Mouse (Mus musculus): ENCODE results near the gene Sf3a2. TPM values are rescaled to one million over a fixed set of nuclear protein-coding genes. Genes with fewer than 3 reads are reported as not detected.
"Not testable (repeated sequence)": the region's sequence is repeated elsewhere in the genome, so short reads cannot be mapped to it uniquely, and the experiment has no call there.

The Sf3a2 gene
- total and polyA plus RNA-seq, 2 experiments from 2014 or later, result 20.4 to 66.4 TPM

DNA sequence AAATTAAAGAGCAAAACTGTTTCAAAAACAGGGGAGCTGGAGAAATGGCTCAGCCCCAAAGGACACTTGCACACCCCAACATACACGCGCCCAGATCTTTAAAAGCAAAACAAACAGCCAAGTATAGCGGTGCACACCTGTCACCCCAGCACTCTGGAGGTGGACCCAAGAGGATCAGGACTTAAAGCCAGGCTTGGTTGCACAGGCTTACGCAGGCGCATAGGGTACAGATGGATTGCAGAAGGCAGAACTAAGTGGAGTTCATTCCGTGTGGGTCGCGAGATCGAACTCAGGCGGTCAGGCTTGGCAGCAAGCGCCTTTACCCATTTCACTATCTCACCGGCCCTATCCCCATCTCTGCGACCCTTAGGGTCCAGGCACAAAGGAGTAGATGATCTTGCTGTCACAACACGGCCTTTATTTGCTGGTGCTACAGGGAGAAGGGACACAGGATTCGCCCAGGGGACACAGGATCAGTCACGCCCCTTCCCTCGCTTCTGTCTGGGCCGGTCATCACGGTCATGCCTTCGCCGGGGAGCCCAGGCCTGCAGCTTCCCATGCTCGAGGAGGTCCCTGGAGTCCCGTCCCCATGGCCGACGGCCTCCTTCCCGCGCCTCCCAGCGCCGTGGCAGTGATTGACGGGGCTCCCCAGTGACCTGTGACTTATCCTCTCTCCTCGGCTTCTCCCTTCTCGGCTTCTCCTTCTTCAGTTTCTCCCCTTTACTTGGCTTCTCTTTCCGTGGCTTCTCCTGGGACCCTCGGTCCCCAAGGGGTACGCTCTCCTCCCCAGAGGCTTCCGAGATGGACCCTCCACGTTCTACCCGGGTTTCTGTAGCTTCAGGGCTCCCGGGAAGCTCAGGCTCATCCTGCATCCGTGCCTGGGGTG, 10.3 kb downstream of the Sf3a2 start:
- no peaks in the 10 kb centered on the region for H3K9me3 ChIP-seq (ENCODE audit: low read length)
- ATAC-seq, result no peak
- 18% methylated on average over 40 of the region's 40 CpGs for WGBS
- no peak overlapping the region for H3K4me3 ChIP-seq (ENCODE audit: low read depth, low read length)
- H3K9ac ChIP-seq, result no peak overlapping the region
- TF ChIP-seq CTCF (IDR thresholded peaks at IDR 0.05; ENCODE audit: low read depth), result no peak
- H3K36me3 ChIP-seq (ENCODE audit: insufficient read depth), result peaks cover 21% of the 10 kb centered on the region
- H3K27ac ChIP-seq (ENCODE audit: low read depth, low read length), result no peak overlapping the region
- peaks cover 10% of the 10 kb centered on the region for H3K27me3 ChIP-seq (ENCODE audit: insufficient read depth, low read length)
- peak overlapping the region; percentile 25; the same call in 1 of the 2 replicates for H3K4me2 ChIP-seq (ENCODE audit: low read depth)
- peaks cover 11% of the 10 kb centered on the region for H3K4me1 ChIP-seq (ENCODE audit: insufficient read depth)
- no peak for DNase-seq

DNA sequence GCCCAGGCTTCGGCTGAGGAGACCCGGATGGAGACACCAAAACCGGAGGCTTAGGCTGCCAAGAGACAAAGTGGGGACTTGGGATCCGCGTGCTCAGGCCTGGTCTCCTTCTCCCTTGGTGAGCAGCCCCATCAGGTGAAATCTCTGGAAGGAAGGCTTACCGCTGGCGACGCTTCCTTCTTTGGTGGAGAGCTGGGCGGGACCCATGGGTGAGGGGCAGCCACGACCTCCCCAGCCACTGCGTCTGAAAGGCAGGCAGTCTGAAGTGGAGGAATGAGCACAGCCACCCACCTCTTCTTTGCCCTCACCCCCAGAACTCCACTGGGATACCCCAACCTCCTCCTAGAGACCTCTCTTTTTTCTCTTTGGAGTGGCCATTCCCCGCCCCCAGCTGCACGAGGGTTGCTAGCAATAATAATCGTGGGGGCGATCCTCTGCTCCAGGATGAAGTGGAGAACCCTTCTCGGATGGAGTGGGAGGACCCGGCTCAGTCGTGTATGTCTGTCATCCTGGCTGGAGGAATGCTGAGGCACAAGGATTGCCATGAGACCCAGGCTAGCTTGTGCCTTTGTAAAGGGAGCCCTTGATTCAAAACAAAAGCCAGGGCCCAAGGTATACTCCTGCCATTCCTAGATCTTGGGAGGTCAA, 11.1 kb downstream of the Sf3a2 start:
- peaks cover 10% of the 10 kb centered on the region for H3K27me3 ChIP-seq (ENCODE audit: insufficient read depth, low read length)
- DNase-seq (peak; percentile 17), ATAC-seq (no peak)
- no peak for TF ChIP-seq CTCF (IDR thresholded peaks at IDR 0.05; ENCODE audit: low read depth)
- no peak overlapping the region for H3K4me3 ChIP-seq (ENCODE audit: low read depth, low read length)
- H3K36me3 ChIP-seq (ENCODE audit: insufficient read depth), result peaks cover 14% of the 10 kb centered on the region
- 15% methylated on average over 17 of the region's 18 CpGs for WGBS
- peaks cover 11% of the 10 kb centered on the region for H3K4me1 ChIP-seq (ENCODE audit: insufficient read depth)
- H3K9me3 ChIP-seq (ENCODE audit: low read length), result no peaks in the 10 kb centered on the region
- no peak overlapping the region for H3K27ac ChIP-seq (ENCODE audit: low read depth, low read length)
- 0 out of 2 replicates have a peak overlapping the region, but pooled peaks have one; percentile 25 for H3K4me2 ChIP-seq (ENCODE audit: low read depth)
- H3K9ac ChIP-seq, result no peak overlapping the region

DNA sequence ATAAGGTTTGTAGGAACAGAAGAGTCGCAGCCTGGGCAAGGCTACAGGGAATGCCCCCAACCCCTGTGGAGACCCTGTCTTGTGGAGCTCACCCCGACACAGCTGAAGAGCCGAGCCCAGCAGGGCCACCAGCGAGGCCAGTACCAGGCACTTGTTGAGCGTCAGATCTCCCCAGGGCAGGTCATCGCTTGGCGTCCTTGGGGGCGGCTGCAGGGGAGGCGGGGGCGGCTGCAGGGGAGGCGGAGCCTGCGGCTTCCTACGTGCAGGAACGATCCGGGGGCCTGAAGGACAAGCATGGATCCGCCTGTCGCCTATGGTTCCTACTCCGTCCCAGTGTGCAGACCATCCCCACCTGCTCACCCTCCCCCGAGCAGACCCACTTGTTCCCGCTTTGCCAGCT, 12.1 kb downstream of the Sf3a2 start:
- H3K36me3 ChIP-seq (ENCODE audit: insufficient read depth), result peaks cover 4% of the 10 kb centered on the region; the same call in 1 of the 2 replicates
- H3K4me2 ChIP-seq (ENCODE audit: low read depth), result no peak overlapping the region
- TF ChIP-seq CTCF (IDR thresholded peaks at IDR 0.05; ENCODE audit: low read depth), result no peak
- DNase-seq, result no peak
- peaks cover 10% of the 10 kb centered on the region for H3K27me3 ChIP-seq (ENCODE audit: insufficient read depth, low read length)
- peaks cover 11% of the 10 kb centered on the region for H3K4me1 ChIP-seq (ENCODE audit: insufficient read depth)
- no peak overlapping the region for H3K4me3 ChIP-seq (ENCODE audit: low read depth, low read length)
- no peak overlapping the region for H3K27ac ChIP-seq (ENCODE audit: low read depth, low read length)
- H3K9ac ChIP-seq, result no peak overlapping the region
- no peak for ATAC-seq
- H3K9me3 ChIP-seq (ENCODE audit: low read length), result no peaks in the 10 kb centered on the region
- WGBS, result 7% methylated on average over 17 of the region's 20 CpGs

DNA sequence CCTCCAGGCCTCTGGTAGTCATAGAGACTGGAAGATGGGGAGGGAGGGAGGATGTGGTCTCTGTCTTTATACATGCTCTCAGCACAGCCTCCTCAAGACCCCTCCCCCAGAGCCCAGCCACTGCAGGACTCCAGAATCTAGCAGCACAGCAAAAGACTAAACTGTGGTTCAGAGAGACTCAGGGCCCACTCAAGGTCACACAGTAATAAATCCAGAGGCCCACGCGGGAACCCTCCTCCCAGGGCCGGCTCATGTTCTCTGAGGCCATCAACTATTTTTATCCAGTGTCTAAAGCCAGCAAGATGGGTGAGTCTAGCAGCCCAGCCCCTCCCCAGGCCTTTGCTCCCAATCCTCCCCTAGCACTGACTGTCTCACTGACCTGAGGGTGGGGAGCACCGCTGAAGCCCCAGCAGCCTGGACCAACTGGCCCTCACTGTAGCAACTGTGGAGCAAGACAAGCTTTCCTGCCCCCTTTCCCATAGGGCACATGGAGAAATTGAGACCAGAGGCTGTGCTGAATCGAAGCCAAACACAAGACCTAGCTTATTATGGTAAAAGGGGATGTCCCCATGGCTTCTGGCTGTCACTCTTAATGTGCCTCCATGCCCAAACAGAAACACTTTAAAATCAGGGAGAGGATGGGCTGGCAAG, 14.5 kb downstream of the Sf3a2 start:
- H3K4me3 ChIP-seq (ENCODE audit: low read depth, low read length), result no peak overlapping the region
- no peaks in the 10 kb centered on the region for H3K9me3 ChIP-seq (ENCODE audit: low read length)
- H3K27me3 ChIP-seq (ENCODE audit: insufficient read depth, low read length), result peaks cover 10% of the 10 kb centered on the region
- peaks cover 3% of the 10 kb centered on the region; the same call in 1 of the 2 replicates for H3K4me1 ChIP-seq (ENCODE audit: insufficient read depth)
- TF ChIP-seq CTCF (IDR thresholded peaks at IDR 0.05; ENCODE audit: low read depth), result no peak
- DNase-seq, result no peak
- H3K4me2 ChIP-seq (ENCODE audit: low read depth), result no peak overlapping the region
- no peak overlapping the region for H3K9ac ChIP-seq
- no peak overlapping the region for H3K27ac ChIP-seq (ENCODE audit: low read depth, low read length)
- H3K36me3 ChIP-seq (ENCODE audit: insufficient read depth), result no peaks in the 10 kb centered on the region
- WGBS, result 65% methylated on average over 5 of the region's 5 CpGs
- no peak for ATAC-seq

DNA sequence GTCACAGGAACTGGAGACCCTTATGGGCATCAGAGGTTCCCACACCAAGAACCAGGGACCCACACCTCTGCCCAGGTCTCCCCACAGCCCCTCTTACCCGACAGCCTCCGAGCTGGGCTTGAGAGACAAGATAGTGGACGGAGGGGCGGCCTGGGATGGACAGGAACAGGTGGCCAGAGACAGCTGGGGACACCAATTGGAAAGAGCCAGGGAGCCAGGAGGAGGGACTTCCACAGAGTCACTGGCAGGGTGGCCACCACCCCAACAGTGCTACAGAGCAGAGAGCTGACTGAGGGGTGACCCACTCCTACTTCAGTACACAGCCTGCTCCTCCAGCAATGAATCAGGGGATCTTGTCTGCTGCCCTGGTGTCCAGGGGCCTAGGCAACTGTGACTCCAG, 15.4 kb downstream of the Sf3a2 start, which contains the start of gene Jsrp1:
Gene Jsrp1 (minus strand): TSS at position 133 of the 400 bp plus-strand sequence.
- Histone ChIP-seq H3K27me3 (ENCODE audit: insufficient read depth, low read length) (peaks cover 10% of the 10 kb centered on the region), H3K9ac (no peak within 1 kb of the TSS), H3K4me3 (ENCODE audit: low read depth, low read length) (no peak within 1 kb of the TSS), H3K27ac (ENCODE audit: low read depth, low read length) (no peak within 1 kb of the TSS), H3K4me1 (ENCODE audit: insufficient read depth) (peaks cover 3% of the 10 kb centered on the region; the same call in 1 of the 2 replicates), H3K36me3 (ENCODE audit: insufficient read depth) (no peaks in the 10 kb centered on the region), H3K9me3 (ENCODE audit: low read length) (no peaks in the 10 kb centered on the region), H3K4me2 (ENCODE audit: low read depth) (no peak within 1 kb of the TSS)
- DNase-seq (no peak), ATAC-seq (no peak)
- no peak for TF ChIP-seq CTCF (IDR thresholded peaks at IDR 0.05; ENCODE audit: low read depth)
- WGBS, result 85% methylated on average over 4 of the region's 4 CpGs

DNA sequence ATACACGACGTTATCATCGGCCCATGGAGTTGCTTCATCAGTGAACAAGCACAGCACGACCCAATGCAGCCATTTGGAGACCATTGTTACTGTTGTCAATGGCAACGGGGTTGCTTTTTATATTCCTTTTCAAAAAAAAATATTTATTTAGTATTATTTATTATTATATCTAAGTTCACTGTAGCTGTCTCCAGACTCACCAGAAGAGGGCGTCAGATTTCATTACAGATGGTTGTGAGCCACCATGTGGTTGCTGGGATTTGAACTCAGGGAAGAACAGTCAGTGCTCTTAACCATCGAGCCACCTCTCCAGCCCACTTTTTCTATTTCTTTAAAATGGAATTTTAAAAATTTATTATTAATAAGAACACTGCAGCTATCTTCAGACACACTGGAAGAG, 16.8 kb downstream of the Sf3a2 start:
- DNase-seq (no peak), ATAC-seq (no peak)
- H3K27ac ChIP-seq (ENCODE audit: low read depth, low read length), result no peak overlapping the region
- H3K4me3 ChIP-seq (ENCODE audit: low read depth, low read length), result no peak overlapping the region
- H3K9ac ChIP-seq, result no peak overlapping the region
- no peak for TF ChIP-seq CTCF (IDR thresholded peaks at IDR 0.05; ENCODE audit: low read depth)
- H3K9me3 ChIP-seq (ENCODE audit: low read length), result no peaks in the 10 kb centered on the region
- no peak overlapping the region for H3K4me2 ChIP-seq (ENCODE audit: low read depth)
- WGBS, result 59% methylated on average over 7 of the region's 7 CpGs
- no peaks in the 10 kb centered on the region for H3K4me1 ChIP-seq (ENCODE audit: insufficient read depth)
- no peaks in the 10 kb centered on the region for H3K36me3 ChIP-seq (ENCODE audit: insufficient read depth)
- peaks cover 9% of the 10 kb centered on the region for H3K27me3 ChIP-seq (ENCODE audit: insufficient read depth, low read length)

DNA sequence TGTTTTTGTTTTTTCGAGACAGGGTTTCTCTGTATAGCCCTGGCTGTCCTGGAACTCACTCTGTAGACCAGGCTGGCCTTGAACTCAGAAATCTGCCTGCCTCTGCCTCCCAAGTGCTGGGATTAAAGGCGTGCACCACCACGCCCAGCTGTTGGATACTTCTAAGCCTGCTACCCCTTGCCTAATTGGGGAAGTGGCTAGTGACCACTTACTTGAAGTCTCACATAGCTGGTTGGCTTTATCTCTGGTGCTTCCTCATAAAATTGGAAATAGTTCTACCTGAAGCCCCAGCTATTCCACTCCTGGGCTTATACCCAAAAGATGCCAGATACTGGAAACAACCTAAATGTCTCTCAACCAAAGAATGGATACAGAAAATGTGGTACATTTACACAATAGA, 18.3 kb downstream of the Sf3a2 start:
- H3K4me1 ChIP-seq (ENCODE audit: insufficient read depth); H3K27ac ChIP-seq (ENCODE audit: low read depth, low read length); ATAC-seq; H3K9ac ChIP-seq; H3K27me3 ChIP-seq (ENCODE audit: insufficient read depth, low read length); H3K4me2 ChIP-seq (ENCODE audit: low read depth); H3K9me3 ChIP-seq (ENCODE audit: low read length); H3K36me3 ChIP-seq (ENCODE audit: insufficient read depth); H3K4me3 ChIP-seq (ENCODE audit: low read depth, low read length); DNase-seq: not testable (repeated sequence)
- 77% methylated on average over 3 of the region's 3 CpGs for WGBS
